Mouse (Mus musculus) c-Kit-negative CD71-positive TER-119-positive erythroid progenitor cells, embryonic 14.5 days (primary cell): ENCODE measurements around the gene Apol7e.
"Not testable (repeated sequence)": the region's sequence is repeated elsewhere in the genome, so short reads cannot be mapped to it uniquely, and the experiment has no call there.

Experiments
- DNase-seq: peaks from one replicate; pipeline ENCODE4 v3.0.0-alpha.2; 2013; ENCODE audit warnings: low read depth, low spot score

Gene Apol7e

DNA sequence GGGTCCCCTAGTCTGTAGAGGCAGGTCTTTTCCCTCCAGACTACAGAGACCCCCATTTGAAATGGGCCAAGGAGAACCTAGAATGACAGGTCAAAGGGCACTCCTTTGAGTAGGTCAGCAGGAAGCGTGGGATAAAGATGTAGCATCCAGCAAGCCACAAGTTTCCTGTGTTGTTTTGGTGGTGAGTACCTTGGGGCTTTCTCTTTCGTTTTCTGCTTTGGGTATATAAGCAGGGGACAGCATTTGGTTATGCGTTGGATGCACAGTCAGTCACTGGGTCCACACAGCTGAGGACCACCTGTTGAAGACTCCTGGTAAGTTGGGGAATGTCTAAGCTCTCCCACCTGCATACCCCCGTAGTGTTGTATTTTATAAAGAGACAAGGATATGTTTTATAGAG, at the start of gene Apol7e:
Gene Apol7e (plus strand): TSS at position 202 of the 400 bp plus-strand sequence.
- DNase-seq = not testable (repeated sequence)

DNA sequence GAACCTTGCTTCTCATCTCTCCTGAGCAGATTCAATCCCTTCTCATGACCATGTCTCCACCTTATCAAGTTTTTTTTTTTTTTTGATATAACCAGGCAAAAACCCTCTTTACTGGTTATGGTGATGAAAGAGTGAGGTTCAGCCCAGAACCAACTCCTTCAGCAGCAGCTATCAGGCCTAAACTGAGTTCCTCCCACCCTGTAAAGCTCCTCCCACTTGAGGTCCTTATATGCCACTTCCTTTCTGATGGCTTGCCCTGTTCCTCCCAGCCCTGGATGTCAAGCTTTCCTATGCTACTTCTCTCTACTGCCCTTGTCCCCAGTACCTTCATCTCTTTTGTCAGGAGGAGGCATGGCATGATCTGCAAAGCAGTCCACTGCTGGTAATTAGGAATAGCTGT, 47.5 kb upstream of the Apol7e start:
- not testable (repeated sequence) for DNase-seq

DNA sequence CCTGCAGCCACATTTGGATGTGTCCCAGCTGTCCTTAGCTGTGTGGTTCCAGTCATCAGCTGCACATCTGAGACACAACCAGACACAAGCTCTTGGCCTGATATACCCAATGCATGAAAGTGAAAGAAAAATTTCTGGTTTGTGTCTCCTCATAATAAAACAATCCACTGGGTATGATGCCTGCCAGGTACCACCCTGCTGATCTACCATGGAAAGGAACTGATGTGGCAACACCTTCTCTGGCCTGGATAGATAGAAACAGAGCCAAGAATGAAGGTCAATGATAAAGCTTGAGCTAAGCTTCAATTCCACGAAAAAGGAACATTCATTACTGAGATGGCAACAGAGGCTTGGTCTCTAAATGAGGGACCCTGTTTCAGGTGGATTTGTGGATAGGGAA, 38.9 kb upstream of the Apol7e start:
- DNase-seq = not testable (repeated sequence)

DNA sequence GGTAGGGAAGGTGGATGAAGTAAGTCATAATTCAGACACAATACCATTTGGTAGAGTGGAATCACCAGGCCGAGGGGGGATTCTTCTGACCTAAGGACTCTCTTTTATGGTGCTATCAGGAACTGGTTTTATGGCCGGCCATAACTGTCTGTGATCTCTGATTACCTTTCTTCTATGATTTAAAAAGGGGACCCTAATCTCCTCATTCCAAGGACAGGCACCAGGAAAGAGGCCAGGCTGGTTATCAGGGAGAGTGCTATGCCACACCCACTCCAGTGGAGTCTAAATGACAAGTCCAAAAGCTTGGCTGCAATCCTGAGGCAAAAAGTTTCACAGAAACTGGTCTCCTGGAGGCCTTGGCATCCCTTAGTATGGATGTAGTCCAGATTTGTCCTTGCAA, 36.8 kb upstream of the Apol7e start:
- DNase-seq = not testable (repeated sequence)

DNA sequence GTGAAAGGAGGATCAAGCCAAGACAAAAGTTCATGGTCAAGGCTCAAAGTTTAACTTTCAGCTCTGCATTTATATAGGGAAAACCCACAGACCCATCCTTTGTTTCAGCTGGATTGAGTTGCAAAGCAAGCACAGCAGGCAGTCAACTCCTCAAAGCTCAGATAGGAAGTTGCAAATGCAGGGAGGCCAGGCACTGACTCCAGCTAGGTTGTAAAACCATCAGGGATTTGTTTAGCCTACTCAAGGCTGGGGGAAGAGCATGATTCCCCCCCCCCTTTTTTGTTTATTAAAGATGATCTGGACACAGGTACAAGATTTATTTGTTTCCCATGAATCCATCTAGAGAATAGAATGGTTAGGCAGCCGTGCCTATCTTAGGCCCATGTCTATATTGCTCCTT, 24.6 kb upstream of the Apol7e start:
- DNase-seq = not testable (repeated sequence)

DNA sequence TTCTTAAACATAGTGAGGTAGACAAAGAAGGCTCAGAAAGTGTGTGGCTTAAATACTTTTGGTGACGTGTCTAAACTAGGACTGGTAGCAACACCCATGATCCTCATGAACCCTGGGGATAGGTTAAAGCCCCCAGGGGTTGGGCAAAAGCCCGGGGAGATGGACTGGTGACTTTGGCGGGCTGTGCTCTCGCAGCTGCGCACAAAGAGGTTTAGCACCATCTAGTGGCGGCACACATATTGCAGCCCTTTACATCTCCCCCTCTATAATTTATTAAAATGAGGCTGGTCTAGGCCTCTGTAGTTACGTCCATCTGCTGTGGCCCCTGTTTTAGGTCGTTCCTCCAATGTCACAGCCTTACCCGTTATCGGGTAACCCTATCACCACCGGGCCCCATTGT, 14.7 kb upstream of the Apol7e start:
- not testable (repeated sequence) for DNase-seq

DNA sequence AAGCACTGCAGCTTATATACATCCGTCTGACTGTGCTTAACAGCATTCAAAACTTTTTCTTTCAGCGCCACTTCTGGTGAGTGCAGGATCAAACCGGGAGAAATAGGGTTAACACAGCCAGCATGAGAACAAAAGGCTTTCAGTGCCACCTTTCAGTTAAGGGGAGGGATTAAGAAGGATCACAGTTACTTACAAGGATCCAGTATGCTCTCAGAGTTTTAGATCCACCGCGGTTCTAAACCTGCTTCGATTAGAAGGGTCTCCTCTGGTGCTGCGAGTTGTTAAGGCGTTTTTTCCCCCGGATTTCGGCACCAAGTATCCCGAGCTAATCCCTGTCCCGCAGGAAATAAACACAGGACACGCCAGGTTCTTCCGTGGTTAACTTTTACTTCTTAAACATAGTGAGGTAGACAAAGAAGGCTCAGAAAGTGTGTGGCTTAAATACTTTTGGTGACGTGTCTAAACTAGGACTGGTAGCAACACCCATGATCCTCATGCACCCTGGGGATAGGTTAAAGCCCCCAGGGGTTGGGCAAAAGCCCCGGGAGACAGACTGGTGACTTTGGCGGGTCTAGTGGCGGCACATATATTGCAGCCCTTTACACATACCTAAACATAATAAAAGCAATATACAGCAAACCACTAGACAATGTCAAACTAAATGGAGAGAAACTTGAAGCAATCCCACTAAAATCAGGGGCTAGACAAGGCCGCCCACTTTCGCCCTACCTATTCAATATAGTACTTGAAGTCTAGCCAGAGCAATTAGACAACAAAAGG, 6.9 kb upstream of the Apol7e start:
- DNase-seq = not testable (repeated sequence)

DNA sequence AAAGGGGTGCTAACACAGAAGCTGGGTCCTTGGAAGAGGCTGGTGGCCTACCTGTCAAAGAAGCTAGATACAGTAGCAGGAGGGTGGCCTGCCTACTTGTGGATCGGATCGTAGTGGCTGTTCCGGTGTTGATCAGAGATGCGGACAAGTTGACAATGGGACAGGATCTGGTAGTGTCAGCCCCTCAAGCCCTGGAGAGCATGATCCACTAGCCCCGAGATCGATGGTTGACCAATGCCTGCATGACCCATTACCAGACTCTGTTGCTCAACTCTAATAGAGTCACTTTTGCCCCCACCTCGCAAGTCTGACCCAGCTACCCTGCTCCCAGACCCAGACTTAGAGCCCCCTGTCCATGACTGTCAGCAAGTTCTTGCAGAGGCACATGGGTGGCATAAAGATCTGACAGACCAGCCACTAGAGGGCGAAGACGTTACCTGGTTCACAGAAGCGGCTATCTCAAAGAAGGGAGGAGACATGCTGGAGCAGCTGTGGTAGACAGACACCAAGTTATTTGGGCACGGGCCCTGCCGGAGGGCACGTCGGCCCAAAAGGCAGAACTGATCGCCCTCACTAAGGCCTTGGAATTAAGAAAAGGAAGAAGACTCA, 3.9 kb upstream of the Apol7e start:
- not testable (repeated sequence) for DNase-seq

DNA sequence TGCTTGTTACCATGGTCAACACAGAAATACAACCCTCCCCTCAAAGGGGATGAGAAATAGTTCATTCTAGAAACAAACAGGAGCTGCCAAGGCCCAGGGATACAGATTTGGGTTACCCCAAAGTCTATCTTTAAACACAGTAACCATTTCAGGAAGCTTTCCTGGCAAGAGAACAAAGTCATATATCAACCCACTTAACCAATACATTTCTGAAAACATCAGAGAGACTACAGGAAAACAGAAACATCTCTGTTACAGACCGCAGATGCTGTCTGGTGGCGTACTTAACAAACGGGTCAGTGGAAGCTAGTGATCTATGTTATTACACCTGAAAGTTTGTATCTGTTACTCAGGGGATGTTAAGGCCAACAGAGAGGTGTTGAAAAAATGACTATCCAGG, 6.6 kb downstream of the Apol7e start:
- DNase-seq = not testable (repeated sequence)

DNA sequence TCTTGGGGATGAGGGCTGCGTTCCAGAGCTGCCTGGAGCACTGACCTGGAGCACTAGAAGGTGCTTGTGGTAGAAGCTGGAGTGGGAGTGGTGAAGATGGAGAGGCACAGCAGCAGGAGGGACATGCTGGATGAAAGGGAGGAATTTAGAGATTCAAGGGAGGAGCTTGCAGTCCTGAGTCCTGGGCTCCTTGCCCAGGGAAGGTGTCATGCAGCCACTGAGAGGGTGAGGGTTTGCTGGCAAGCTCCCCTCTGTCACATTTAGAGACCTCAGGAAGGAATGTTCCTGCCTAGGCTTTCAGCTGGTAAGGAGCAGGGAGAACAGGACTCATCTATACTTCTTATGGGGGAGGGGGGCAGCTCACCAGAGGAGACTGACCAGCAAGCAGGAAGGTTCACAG, 10.3 kb downstream of the Apol7e start:
- DNase-seq = not testable (repeated sequence)

DNA sequence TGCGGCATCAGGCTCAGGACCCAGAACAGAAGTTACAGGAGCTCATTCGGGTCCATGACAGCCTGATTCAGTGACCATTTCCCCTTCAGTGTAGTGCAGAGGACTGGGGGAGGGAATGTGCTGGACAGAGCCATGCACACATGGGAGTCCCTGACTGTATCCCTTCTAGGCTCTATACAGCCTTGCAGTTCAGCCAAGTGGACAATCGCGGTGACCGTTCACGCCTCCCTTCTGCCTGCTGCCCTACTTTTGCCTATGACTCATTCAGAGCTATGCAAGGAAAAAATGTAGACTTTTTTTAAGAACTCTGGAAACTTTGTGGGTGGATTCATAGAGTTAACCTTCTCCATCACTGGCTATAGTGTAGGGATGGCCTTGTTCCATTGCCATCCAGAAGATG, 19.6 kb downstream of the Apol7e start:
- not testable (repeated sequence) for DNase-seq

DNA sequence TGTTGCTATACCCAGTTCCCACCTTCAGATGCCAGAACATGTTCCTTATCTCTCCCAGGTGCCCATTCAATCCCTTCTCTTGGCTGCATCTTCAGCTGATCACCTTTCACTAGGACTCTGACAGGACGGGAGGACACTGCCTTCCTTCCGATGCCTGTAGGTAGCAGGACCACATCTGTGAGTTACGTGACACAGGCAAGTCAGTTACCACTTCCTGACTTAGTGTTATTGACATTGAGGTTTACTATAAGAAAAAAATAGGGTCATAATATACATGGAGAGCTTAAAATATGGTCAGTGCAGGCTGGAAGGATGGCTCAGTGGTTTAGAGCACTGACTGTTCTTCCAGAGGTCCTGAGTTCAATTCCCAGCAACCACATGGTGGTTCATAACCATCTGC, 22.9 kb downstream of the Apol7e start:
- DNase-seq = not testable (repeated sequence)

DNA sequence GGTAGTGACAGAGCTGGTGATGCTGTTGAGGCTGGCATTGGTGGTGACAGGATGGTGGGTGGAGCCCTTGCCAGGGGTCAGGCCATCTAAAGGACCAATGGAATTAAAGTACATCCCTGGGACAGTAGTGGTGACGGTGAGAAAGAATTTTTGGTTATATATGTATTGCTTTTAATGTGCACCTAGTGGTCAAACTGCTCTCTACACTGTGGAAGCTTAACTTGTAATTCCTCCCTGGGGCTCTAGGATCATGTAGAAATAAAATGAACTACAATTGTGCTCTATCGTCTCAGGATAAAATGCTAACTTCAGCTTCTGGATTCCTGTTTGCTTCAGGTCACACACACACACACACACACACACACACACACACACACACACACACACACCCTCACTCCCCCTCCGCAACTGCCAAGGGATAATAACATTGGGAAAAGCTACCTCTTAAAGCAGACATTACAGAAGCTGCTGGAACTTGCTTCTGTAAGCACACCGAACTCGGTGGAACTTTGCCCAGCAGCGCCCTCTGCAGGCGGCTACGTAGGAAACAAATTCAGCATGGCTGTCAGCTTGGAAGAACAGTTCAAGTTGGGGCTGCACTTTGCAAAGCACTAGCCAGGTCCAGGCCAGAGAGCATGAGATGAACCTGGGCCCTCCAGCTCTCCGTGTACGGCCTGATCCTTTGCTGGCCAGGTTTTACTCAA, 25.7 kb downstream of the Apol7e start:
- not testable (repeated sequence) for DNase-seq

DNA sequence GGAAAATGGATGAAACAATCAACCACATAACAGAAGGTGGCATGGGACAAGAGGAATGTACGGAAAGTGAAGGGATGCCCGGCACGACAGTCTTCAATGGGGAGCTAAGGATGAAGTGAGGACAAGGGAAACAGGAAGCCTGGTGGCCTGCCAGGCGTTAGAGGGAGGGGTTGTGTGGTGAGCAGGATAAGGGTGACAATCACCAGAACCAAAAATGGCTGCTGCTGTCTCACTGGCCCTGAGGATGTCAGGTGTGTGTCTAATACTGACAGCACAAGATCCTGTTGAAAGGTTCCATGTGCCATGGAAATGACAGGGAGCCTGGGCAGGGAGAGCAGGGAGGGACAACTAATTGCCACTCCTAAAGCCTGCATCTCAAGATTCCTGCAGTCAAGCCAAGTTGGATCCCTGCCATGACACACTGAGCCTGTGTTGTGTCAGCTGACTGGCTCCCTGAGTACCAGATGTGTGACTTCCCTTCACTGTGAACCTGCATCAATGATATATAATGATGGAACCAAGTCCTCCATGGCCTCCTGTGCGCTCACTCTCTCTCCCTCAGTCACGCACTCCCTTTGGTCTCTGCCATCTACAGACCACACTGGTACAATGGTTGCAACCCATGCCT, 26.9 kb downstream of the Apol7e start:
- DNase-seq = not testable (repeated sequence)

DNA sequence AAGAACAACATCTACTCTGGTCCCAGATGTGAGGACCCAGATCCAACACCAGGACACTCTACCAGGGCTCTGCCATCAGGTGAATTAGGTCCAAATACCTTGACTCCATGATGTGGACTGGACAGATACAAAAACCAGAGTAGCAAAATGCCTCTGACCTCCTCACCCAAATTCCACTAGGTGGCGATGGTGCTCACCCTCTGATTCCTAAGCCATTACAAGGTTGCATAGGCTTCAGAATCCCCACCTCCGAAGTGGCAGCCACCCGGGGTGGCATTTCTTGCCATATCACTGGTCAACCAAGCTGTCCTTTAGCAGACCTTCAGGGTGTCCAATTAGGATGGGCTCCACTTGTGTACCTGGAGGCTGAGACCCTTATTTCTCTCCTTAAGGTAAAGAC, 28.5 kb downstream of the Apol7e start:
- DNase-seq = not testable (repeated sequence)

DNA sequence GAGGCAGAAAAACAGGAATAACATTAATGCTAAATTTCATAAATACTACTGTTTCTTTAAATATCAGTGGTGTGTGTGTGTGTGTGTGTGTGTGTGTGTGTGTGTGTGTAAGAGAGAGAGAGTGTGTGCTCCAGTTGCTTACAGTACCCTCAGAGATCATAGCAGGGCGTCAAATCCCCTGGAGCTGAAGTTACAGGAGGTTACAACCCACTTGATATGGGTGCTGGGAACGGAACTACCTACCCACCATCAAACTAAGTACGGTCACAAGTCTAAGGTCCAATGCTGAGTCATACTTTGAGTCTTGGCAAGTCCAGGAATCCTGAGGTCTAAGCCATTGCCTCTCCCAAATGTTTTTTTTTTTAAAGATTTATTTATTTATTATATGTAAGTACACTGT, 29.1 kb downstream of the Apol7e start:
- DNase-seq = not testable (repeated sequence)

DNA sequence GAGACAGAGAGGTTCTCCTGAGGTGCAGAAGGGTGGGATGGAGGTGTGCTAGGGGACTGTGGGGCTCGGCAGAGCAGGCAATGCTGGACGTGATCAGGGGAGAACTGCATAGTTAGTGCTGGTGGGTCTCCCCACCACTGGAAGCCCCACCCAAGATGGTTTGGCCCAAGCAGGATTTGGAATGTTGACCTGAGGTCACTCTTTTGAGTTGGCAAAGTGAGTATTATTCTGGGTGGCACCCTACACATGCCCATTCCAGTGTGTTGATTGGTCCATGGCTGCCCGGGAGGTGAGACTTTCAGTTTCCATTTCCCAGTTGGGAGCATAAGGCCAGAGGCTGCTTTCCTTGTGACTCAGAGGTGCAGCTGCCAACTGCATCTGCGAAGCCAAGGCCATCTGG, 30.1 kb downstream of the Apol7e start, which contains the start of gene Apol9b:
Gene Apol9b (plus strand): TSS at position 301 of the 400 bp plus-strand sequence.
- not testable (repeated sequence) for DNase-seq

DNA sequence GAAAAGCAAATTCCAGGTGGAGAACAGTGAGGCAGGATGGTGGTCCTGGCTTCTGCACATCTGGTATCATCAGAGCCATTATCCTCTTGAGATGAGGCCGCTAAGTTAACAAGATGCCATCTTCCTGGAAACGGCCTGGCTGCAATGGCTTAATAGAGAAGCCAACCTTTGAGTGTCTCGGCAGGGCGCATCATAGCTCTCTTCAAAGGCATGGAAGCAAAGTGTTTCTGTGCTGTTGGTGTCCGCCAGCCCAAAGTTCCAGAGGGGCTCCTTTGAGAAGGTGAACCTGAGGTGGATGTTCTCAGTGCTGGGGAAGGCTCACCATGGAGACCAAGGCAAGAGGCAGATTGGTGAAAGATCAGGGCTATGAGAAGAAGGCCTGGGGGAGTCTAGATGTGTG, 32.9 kb downstream of the Apol7e start:
- DNase-seq = no peak

DNA sequence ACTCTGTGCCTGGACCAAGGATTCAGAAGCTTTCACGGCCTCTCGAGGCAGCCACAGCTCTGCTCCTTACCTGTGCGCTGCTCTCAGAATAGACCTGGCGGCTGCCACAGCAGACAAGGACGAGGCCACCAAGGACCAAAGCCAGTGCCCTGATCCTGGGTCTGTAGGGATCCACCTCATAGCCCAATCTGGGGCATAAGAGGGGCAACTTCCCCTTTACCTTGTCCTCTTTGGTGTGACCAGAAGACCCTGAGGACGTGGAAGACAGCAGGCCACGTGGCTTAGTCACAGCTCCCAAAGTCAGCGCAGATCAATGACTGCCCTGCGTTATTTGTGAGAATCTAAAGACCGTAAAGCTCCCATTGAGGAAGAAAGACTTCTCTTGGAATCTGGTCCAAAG, 34.2 kb downstream of the Apol7e start:
- DNase-seq = not testable (repeated sequence)

DNA sequence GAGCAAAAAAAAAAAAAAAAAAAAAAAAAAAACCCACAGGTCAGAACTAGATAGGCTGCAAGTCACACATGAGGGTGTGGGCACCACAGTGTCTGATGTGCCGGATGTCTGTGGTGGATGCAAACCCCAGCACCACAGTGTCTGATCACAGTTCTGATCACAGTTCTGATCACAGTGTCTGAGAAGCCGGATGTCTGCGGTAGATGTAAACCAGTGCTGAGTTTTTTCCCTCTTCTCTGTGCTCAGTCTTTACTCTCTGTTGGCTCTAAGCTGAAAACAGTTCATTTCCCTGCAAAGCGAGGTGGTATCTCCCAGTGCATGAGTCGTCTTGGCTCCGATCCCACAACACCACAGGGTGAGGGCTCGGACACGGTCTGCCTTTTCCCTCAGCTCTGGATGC, 34.7 kb downstream of the Apol7e start:
- not testable (repeated sequence) for DNase-seq

DNA sequence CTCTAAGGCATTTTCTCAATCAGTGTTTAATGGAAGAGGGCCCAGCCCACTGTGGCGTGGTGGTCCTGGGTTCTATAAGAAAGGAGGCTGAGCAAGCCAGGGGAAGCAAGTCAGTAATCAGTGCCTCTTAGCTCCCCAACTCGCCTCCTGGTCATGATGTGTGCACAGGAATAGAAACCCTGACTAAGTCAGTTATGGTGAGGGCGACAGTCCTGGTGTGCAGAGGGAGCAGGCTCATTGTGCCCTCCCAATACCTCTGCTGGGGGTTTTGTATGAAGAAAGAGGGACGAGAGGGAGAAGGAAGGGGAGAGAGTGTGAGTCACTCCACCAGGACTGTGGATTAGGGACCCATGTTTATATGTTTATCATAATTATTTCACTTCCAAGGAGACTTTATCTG, 35.2 kb downstream of the Apol7e start:
- not testable (repeated sequence) for DNase-seq
